Mouse (Mus musculus) liver, postnatal 0 days (tissue): ENCODE results near the gene Slc17a5. TPM values are rescaled to one million over a fixed set of nuclear protein-coding genes. Genes with fewer than 3 reads are reported as not detected.

ENCODE experiments used
- ATAC-seq: fragments of 200-750 bp; cut with Nextera tagmentation; 2 replicates; pipeline ENCODE4 v1.8.0; 2017; ENCODE audit warnings: mild to moderate bottlenecking, moderate library complexity
- DNase-seq: peaks from one replicate; pipeline ENCODE4 v3.0.0-alpha.2; 2016
- H3K27ac ChIP-seq: fragments of 300-500 bp; sonication (generic); 2 replicates; pipeline ENCODE4 v1.5.1; 2014; ENCODE audit warnings: antibody characterized with exemption, moderate library complexity, mild to moderate bottlenecking, low read depth
- H3K27me3 ChIP-seq: fragments of 300-500 bp; sonication (generic); 2 replicates; pipeline ENCODE4 v1.6.1; 2014; ENCODE audit warnings: low read length, control low read depth, mixed read lengths; ENCODE audit not compliant: insufficient read depth
- H3K36me3 ChIP-seq: fragments of 300-500 bp; sonication (generic); replicated peaks from 2 replicates; pipeline ENCODE4 v1.6.1; 2014; ENCODE audit warnings: mild to moderate bottlenecking, control low read depth, low read length, moderate library complexity, mixed read lengths; ENCODE audit not compliant: insufficient read depth
- H3K4me1 ChIP-seq: fragments of 300-500 bp; sonication (generic); 2 replicates; pipeline ENCODE4 v1.6.1; 2014; ENCODE audit warnings: antibody characterized with exemption, mild to moderate bottlenecking, control low read depth; ENCODE audit not compliant: insufficient read depth
- H3K4me2 ChIP-seq: fragments of 300-500 bp; sonication (generic); 2 replicates; pipeline ENCODE4 v1.6.1; 2014; ENCODE audit warnings: low read depth, mild to moderate bottlenecking, low read length, moderate library complexity, mixed read lengths
- H3K4me3 ChIP-seq: fragments of 300-500 bp; sonication (generic); 2 replicates; pipeline ENCODE4 v1.5.1; 2014; ENCODE audit warnings: low read depth, low read length
- H3K9ac ChIP-seq: fragments of 300-500 bp; sonication (generic); replicated peaks from 2 replicates; pipeline ENCODE4 v1.6.1; 2014; ENCODE audit warnings: mild to moderate bottlenecking, moderate library complexity
- H3K9me3 ChIP-seq: fragments of 300-500 bp; sonication (generic); 2 replicates; pipeline ENCODE4 v1.6.1; 2016; ENCODE audit warnings: mild to moderate bottlenecking, control low read depth, low read length, mixed read lengths
- CTCF ChIP-seq: sonication (generic); IDR thresholded peaks from 2 replicates; pipeline ENCODE4 v1.5.1; 2016; ENCODE audit warnings: antibody characterized with exemption, low read depth
- EP300 ChIP-seq: IDR thresholded peaks from 2 replicates; pipeline ENCODE4 v1.6.1; 2016; ENCODE audit warnings: antibody characterized with exemption, low read depth, mild to moderate bottlenecking
- WGBS: fragments of 180-500 bp; shearing (Covaris S2); extraction: QIAGEN DNeasy Blood & Tissue Kit; methylation state at CpG from one replicate; pipeline ENCODE4 v1.1.7; 2014; ENCODE audit not compliant: insufficient replicate concordance; 5-methylcytosine and 5-hydroxymethylcytosine counted together
- polyA plus RNA-seq: library from polyadenylated mRNA; unstranded; fragments of >200 nt; fragmentation: Nextera tagmentation; extraction: Ambion mirVana; gene quantifications from 2 replicates; pipeline ENCODE4 v1.2.1, GENCODE M21; 2015

Gene Slc17a5
- polyA plus RNA-seq, 1 experiment from 2014 or later = 6.2 TPM

- no peak for ATAC-seq
- Histone ChIP-seq H3K9ac (no peak overlapping the region), H3K4me2 (no peak overlapping the region), H3K36me3 (no peaks in the 10 kb centered on the region), H3K4me3 (no peak overlapping the region), H3K9me3 (no peaks in the 10 kb centered on the region), H3K27me3 (no peaks in the 10 kb centered on the region), H3K27ac (no peak overlapping the region), H3K4me1 (no peaks in the 10 kb centered on the region)
- WGBS = 51% methylated on average over 3 of the region's 3 CpGs
- TF ChIP-seq EP300 (no peak), CTCF (no peak)
- DNase-seq = no peak
Measured at GRCm38 (mm10) chr9:78595257-78595656, 7.4 kb upstream of the Slc17a5 start.

GRCm38 (mm10) chr9:78590471-78590870 lies 2.6 kb upstream of the Slc17a5 start:
- ATAC-seq = no peak

GRCm38 (mm10) chr9:78588411-78589033 lies 681 bp upstream of the Slc17a5 start:
- Histone ChIP-seq H3K4me2 (peak overlapping the region; percentile 84), H3K9me3 (no peaks in the 10 kb centered on the region), H3K36me3 (no peaks in the 10 kb centered on the region), H3K27ac (peak overlapping the region; percentile 41), H3K27me3 (no peaks in the 10 kb centered on the region), H3K9ac (no peak overlapping the region), H3K4me3 (peak overlapping the region; percentile 68), H3K4me1 (peaks cover 6% of the 10 kb centered on the region)
- peak; percentile 27 for ATAC-seq
- DNase-seq = peak; percentile 30
- no peak for TF ChIP-seq EP300
- no peak for TF ChIP-seq CTCF
- 33% methylated on average over 10 of the region's 10 CpGs for WGBS

More at GRCm38 (mm10) chr9:78590471-78590870, 2.6 kb upstream of the Slc17a5 start:
- H3K27me3 ChIP-seq = no peaks in the 10 kb centered on the region
- 81% methylated on average over 2 of the region's 2 CpGs for WGBS
- H3K36me3 ChIP-seq = no peaks in the 10 kb centered on the region
- no peak overlapping the region for H3K4me3 ChIP-seq
- no peak overlapping the region for H3K27ac ChIP-seq
- H3K4me1 ChIP-seq = peaks cover 6% of the 10 kb centered on the region
- no peak overlapping the region for H3K4me2 ChIP-seq
- no peak overlapping the region for H3K9ac ChIP-seq
- TF ChIP-seq CTCF = no peak
- TF ChIP-seq EP300 = no peak
- no peak for DNase-seq
- H3K9me3 ChIP-seq = no peaks in the 10 kb centered on the region

GRCm38 (mm10) chr9:78587218-78587883 lies 490 bp downstream of the Slc17a5 start:
- peak overlapping the region; percentile 68 for H3K4me3 ChIP-seq
- ATAC-seq (peak; percentile 38), DNase-seq (no peak)
- TF ChIP-seq EP300 = no peak
- no peak for TF ChIP-seq CTCF
- peaks cover 6% of the 10 kb centered on the region for H3K4me1 ChIP-seq
- H3K4me2 ChIP-seq = peak overlapping the region; percentile 84
- H3K27ac ChIP-seq = peak overlapping the region; percentile 45
- WGBS = under 1% methylated on average over 31 of the region's 31 CpGs
- H3K9me3 ChIP-seq = no peaks in the 10 kb centered on the region
- no peaks in the 10 kb centered on the region for H3K36me3 ChIP-seq
- H3K9ac ChIP-seq = peak overlapping the region; percentile 73
- no peaks in the 10 kb centered on the region for H3K27me3 ChIP-seq

- H3K4me3 ChIP-seq = no peak overlapping the region
- H3K9ac ChIP-seq = no peak overlapping the region
- no peaks in the 10 kb centered on the region for H3K9me3 ChIP-seq
- H3K36me3 ChIP-seq = peaks cover 9% of the 10 kb centered on the region; the same call in 1 of the 2 replicates
- TF ChIP-seq CTCF (no peak), EP300 (no peak)
- ATAC-seq (no peak), DNase-seq (no peak)
- no peak overlapping the region for H3K4me2 ChIP-seq
- no peaks in the 10 kb centered on the region for H3K27me3 ChIP-seq
- H3K4me1 ChIP-seq = 0 out of 2 replicates have a peak, but pooled peaks cover 2% of the 10 kb centered on the region
- H3K27ac ChIP-seq = no peak overlapping the region
- 65% methylated on average over 10 of the region's 10 CpGs for WGBS
Measured at GRCm38 (mm10) chr9:78579644-78580396, 8.0 kb downstream of the Slc17a5 start.

GRCm38 (mm10) chr9:78578824-78579223 lies 9.0 kb downstream of the Slc17a5 start:
- Histone ChIP-seq H3K4me2 (no peak overlapping the region), H3K9me3 (no peaks in the 10 kb centered on the region), H3K4me3 (no peak overlapping the region), H3K36me3 (peaks cover 9% of the 10 kb centered on the region), H3K9ac (no peak overlapping the region), H3K4me1 (0 out of 2 replicates have a peak, but pooled peaks cover 2% of the 10 kb centered on the region), H3K27me3 (no peaks in the 10 kb centered on the region), H3K27ac (no peak overlapping the region)
- no peak for ATAC-seq
- DNase-seq = no peak
- WGBS = 59% methylated on average over 7 of the region's 7 CpGs
- TF ChIP-seq CTCF (no peak), EP300 (no peak)
